Mouse (Mus musculus) forebrain, postnatal 0 days (tissue): ENCODE data around the gene Manba. TPM values are rescaled to one million over a fixed set of nuclear protein-coding genes. Genes with fewer than 3 reads are reported as not detected.

Experiments used
- ATAC-seq: fragments of 200-750 bp; cut with Nextera tagmentation; 2 replicates; pipeline ENCODE4 v1.8.0; 2017; ENCODE audit warnings: mild to moderate bottlenecking, moderate library complexity
- DNase-seq: peaks from one replicate; pipeline ENCODE4 v3.0.0-alpha.2; 2015
- H3K27ac ChIP-seq: fragments of 300-500 bp; sonication (generic); 2 replicates; pipeline ENCODE4 v1.5.1; 2014; ENCODE audit warnings: low read depth, mild to moderate bottlenecking, antibody characterized with exemption, low read length, moderate library complexity, mixed read lengths
- H3K27me3 ChIP-seq: fragments of 300-500 bp; sonication (generic); 2 replicates; pipeline ENCODE4 v1.6.1; 2014; ENCODE audit warnings: mild to moderate bottlenecking, low read length, mixed read lengths; ENCODE audit not compliant: insufficient read depth
- H3K36me3 ChIP-seq: fragments of 300-500 bp; sonication (generic); 2 replicates; pipeline ENCODE4 v1.6.1; 2014; ENCODE audit warnings: mild to moderate bottlenecking, moderate library complexity; ENCODE audit not compliant: insufficient read depth
- H3K4me1 ChIP-seq: fragments of 300-500 bp; sonication (generic); 2 replicates; pipeline ENCODE4 v1.6.1; 2014; ENCODE audit warnings: antibody characterized with exemption; ENCODE audit not compliant: insufficient read depth
- H3K4me2 ChIP-seq: fragments of 300-500 bp; sonication (generic); 2 replicates; pipeline ENCODE4 v1.6.1; 2014; ENCODE audit warnings: low read depth, mild to moderate bottlenecking, moderate library complexity
- H3K4me3 ChIP-seq: fragments of 300-500 bp; sonication (generic); 2 replicates; pipeline ENCODE4 v1.5.1; 2014; ENCODE audit warnings: low read depth, low read length, mixed read lengths
- H3K9ac ChIP-seq: fragments of 300-500 bp; sonication (generic); 2 replicates; pipeline ENCODE4 v1.6.1; 2014; ENCODE audit warnings: mild to moderate bottlenecking
- H3K9me3 ChIP-seq: fragments of 300-500 bp; sonication (generic); 2 replicates; pipeline ENCODE4 v1.6.1; 2016; ENCODE audit warnings: low read length
- CTCF ChIP-seq: sonication (generic); IDR thresholded peaks from 2 replicates; pipeline ENCODE4 v1.5.1; 2016; ENCODE audit warnings: antibody characterized with exemption, control low read depth, low read depth
- WGBS: fragments of 180-500 bp; shearing (Covaris S2); extraction: QIAGEN DNeasy Blood & Tissue Kit; methylation state at CpG from one replicate; pipeline ENCODE4 v1.1.7; 2014; 5-methylcytosine and 5-hydroxymethylcytosine counted together
- polyA plus RNA-seq: library from polyadenylated mRNA; unstranded; fragments of >200 nt; fragmentation: Nextera tagmentation; extraction: Ambion mirVana; gene quantifications from 2 replicates; pipeline ENCODE4 v1.2.1, GENCODE M21; 2015
- total RNA-seq: library from RNA; depleted of rRNA; stranded (reverse); fragments of >200 nt; gene quantifications from 2 replicates; pipeline ENCODE4 v1.2.3, GENCODE M21; 2014

Gene Manba
- total and polyA plus RNA-seq, 2 experiments from 2014 or later = 4.7 to 7.2 TPM

DNA sequence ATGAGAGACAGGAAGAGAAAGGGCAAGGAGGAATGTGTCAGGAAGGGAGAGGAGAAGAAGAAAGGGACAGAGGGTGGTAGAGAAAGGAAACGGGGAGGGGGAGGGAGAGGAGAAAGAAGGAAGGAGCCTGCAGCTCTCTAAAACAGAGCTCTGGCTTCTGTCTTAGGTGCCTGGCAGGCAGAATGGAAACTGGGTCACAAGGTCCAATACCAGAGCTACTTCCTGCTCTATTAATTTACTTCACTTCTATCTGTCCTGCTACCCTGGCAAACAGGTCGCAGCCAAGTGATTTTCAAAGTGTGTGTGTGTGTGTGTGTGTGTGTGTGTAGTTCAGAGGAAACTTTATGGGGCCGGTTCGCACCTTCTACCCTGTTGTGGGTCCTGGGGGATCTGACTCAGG, 93.8 kb downstream of the Manba start:
- WGBS = 63% methylated on average over 4 of the region's 4 CpGs
- H3K4me1 ChIP-seq = no peaks in the 10 kb centered on the region
- no peak overlapping the region for H3K9ac ChIP-seq
- no peak overlapping the region for H3K4me2 ChIP-seq
- H3K4me3 ChIP-seq = no peak overlapping the region
- no peaks in the 10 kb centered on the region for H3K9me3 ChIP-seq
- H3K36me3 ChIP-seq = peaks cover 4% of the 10 kb centered on the region; the same call in 1 of the 2 replicates
- no peaks in the 10 kb centered on the region for H3K27me3 ChIP-seq
- TF ChIP-seq CTCF = no peak
- no peak overlapping the region for H3K27ac ChIP-seq
- DNase-seq = no peak
- ATAC-seq = no peak

DNA sequence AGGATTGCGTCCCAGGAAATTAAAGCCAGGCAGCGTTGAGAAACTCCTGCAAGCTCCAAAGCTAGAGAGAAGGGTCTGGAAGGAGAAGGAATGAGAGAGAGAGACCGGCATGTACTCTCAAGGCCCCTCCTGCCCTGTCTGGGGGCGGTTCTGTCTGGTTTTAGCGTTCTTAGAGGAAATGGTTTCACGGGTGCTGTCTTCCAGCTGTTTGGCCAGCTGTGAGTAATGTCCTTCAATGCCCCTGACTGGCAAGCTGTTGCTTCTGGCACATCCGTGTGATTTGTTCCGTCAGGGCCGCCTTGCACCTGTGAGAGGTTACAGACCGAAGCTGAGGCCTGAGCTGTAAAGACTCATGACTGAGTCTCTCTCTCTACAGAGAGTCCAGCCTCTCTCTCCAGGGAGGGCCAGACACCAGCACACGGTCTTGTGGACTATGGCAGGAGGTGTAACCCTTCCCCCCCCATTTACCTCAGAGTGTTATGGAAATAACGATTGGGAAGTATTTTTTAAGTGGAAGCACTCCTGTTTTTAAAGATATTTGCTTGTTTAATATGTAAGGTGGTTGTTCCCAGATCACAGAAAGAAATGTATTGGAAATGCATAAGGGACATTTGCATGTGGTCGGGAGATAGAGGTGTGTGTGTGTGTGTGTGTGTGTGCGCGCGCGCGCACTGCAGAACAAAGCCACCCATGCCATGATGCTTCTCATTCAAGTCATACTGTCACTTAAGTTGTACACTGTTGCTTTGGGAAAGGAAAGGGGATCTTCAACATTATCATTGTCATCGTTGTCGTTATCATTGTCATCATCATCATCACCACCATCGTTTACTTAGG, 95.2 kb downstream of the Manba start:
- H3K4me3 ChIP-seq = no peak overlapping the region
- no peaks in the 10 kb centered on the region for H3K27me3 ChIP-seq
- H3K4me1 ChIP-seq = no peaks in the 10 kb centered on the region
- ATAC-seq (no peak), DNase-seq (no peak)
- no peak overlapping the region for H3K4me2 ChIP-seq
- no peak overlapping the region for H3K27ac ChIP-seq
- peaks cover 12% of the 10 kb centered on the region; the same call in 1 of the 2 replicates for H3K36me3 ChIP-seq
- no peaks in the 10 kb centered on the region for H3K9me3 ChIP-seq
- WGBS = 83% methylated on average over 21 of the region's 21 CpGs
- H3K9ac ChIP-seq = no peak overlapping the region
- no peak for TF ChIP-seq CTCF

DNA sequence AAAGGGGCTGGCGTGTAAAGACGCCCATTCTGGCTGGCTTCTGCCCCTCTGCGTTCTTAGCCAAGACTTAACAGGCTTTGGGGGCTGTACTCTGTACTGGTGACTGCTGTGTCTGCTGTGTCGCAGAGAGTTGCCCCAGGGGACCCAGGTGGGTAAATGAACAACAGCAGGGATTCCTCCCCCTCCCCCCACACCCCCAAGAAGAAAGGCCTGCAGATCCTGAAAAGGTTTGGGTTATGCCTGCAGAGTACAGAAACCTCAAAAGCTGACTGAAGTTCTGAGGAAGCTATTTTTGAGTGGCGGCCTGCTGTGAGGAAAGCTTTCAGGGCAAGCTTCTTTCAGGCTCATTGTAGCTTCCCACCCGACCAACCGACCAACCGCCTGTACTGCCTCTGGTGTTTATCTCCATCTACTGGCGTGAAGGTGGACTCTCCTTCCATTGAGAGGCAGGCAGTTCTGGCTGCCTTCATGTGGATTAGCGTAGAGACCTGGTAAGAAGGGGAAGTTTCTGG, 96.3 kb downstream of the Manba start:
- WGBS = 13% methylated on average over 10 of the region's 10 CpGs
- peak; percentile 76 for TF ChIP-seq CTCF
- H3K36me3 ChIP-seq = peaks cover 15% of the 10 kb centered on the region; the same call in 1 of the 2 replicates
- DNase-seq (peak; percentile 66), ATAC-seq (peak; percentile 90)
- H3K4me1 ChIP-seq = no peaks in the 10 kb centered on the region
- H3K9ac ChIP-seq = no peak overlapping the region
- H3K4me2 ChIP-seq = no peak overlapping the region
- no peak overlapping the region for H3K27ac ChIP-seq
- no peak overlapping the region for H3K4me3 ChIP-seq
- no peaks in the 10 kb centered on the region for H3K27me3 ChIP-seq
- H3K9me3 ChIP-seq = no peaks in the 10 kb centered on the region

DNA sequence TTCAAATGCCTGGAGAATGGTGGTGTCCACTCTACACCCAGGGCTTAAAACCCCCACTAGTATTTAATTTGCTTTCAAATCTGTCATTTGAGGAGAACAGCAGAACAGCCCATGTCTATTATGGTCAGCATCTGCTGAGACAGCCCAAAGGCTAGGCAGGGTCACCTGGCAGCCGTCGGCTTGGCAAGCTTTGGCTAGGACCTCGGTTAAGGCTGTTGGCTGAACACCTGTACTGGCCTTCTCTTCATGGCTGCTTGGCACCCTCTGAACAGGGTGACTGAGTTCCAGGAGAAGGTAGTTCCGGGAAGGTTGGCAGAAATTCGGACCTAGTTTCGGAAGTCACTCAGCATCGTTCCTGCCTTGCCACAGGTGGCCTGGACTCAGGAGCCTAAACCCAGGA, 96.8 kb downstream of the Manba start:
- Histone ChIP-seq H3K27me3 (no peaks in the 10 kb centered on the region), H3K4me3 (no peak overlapping the region), H3K9ac (no peak overlapping the region), H3K27ac (no peak overlapping the region), H3K36me3 (peaks cover 15% of the 10 kb centered on the region; the same call in 1 of the 2 replicates), H3K9me3 (no peaks in the 10 kb centered on the region), H3K4me2 (no peak overlapping the region), H3K4me1 (no peaks in the 10 kb centered on the region)
- DNase-seq (no peak), ATAC-seq (0 out of 2 replicates have a peak, but pooled peaks have one; percentile 1)
- TF ChIP-seq CTCF = no peak
- 77% methylated on average over 7 of the region's 7 CpGs for WGBS

- H3K9ac ChIP-seq = no peak overlapping the region
- no peaks in the 10 kb centered on the region for H3K9me3 ChIP-seq
- no peaks in the 10 kb centered on the region for H3K4me1 ChIP-seq
- H3K27ac ChIP-seq = no peak overlapping the region
- DNase-seq (no peak), ATAC-seq (no peak)
- no peak for TF ChIP-seq CTCF
- no peak overlapping the region for H3K4me3 ChIP-seq
- 62% methylated on average over 6 of the region's 6 CpGs for WGBS
- H3K4me2 ChIP-seq = no peak overlapping the region
- no peaks in the 10 kb centered on the region for H3K27me3 ChIP-seq
- peaks cover 32% of the 10 kb centered on the region for H3K36me3 ChIP-seq
Observed at GRCm38 (mm10) chr3:135585482-135585881, 100.1 kb downstream of the Manba start.

DNA sequence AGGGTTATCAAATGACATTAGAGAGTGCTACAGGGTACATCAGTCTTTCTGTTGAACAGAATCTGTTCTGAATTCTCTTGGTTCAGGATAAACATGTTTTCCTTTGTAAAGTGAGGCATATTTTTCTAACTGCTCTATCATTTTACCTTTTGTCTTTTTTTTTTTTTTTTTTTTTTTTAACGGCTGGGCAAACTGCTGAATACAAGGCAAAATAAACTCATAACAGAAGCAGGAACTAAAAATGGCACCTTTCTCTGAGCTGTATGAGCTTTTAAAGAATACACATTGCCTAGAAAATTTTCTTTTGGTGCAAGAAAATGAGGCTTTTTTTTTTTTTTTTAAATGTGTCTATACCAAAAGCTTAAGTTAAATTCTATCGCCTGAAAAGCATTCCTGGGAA, 100.6 kb downstream of the Manba start:
- WGBS = 76% methylated on average over 2 of the region's 2 CpGs
- ATAC-seq = no peak
- peaks cover 38% of the 10 kb centered on the region for H3K36me3 ChIP-seq

GRCm38 (mm10) chr3:135586471-135586880, 101.1 kb downstream of the Manba start:
- no peak overlapping the region for H3K9ac ChIP-seq
- peaks cover 42% of the 10 kb centered on the region for H3K36me3 ChIP-seq
- no peak for DNase-seq
- H3K4me3 ChIP-seq = no peak overlapping the region
- ATAC-seq = no peak
- no peaks in the 10 kb centered on the region for H3K27me3 ChIP-seq
- TF ChIP-seq CTCF = no peak
- no peak overlapping the region for H3K4me2 ChIP-seq
- 85% methylated on average over 4 of the region's 4 CpGs for WGBS
- no peaks in the 10 kb centered on the region for H3K4me1 ChIP-seq
- no peaks in the 10 kb centered on the region for H3K9me3 ChIP-seq
- no peak overlapping the region for H3K27ac ChIP-seq

More for the DNA sequence above, 100.6 kb downstream of the Manba start:
- DNase-seq = no peak
- Histone ChIP-seq H3K4me1 (no peaks in the 10 kb centered on the region), H3K9me3 (no peaks in the 10 kb centered on the region), H3K4me2 (no peak overlapping the region), H3K27ac (no peak overlapping the region), H3K9ac (no peak overlapping the region), H3K4me3 (no peak overlapping the region), H3K27me3 (no peaks in the 10 kb centered on the region)
- TF ChIP-seq CTCF = no peak
